Mouse (Mus musculus) kidney, embryonic 16.5 days (tissue): ENCODE measurements around the gene Slc9a9. TPM values are rescaled to one million over a fixed set of nuclear protein-coding genes. Genes with fewer than 3 reads are reported as not detected.

Experiments used
- ATAC-seq: fragments of 200-750 bp; cut with Nextera tagmentation; 2 replicates; pipeline ENCODE4 v1.8.0; 2017; ENCODE audit warnings: moderate TSS enrichment; ENCODE audit not compliant: low FRiP score, low TSS enrichment
- H3K27ac ChIP-seq: fragments of 300-500 bp; sonication (generic); 2 replicates; pipeline ENCODE4 v1.5.1; 2014; ENCODE audit warnings: low read length
- H3K27me3 ChIP-seq: fragments of 300-500 bp; sonication (generic); 2 replicates; pipeline ENCODE4 v1.6.1; 2014; ENCODE audit warnings: low read length, control low read depth, mixed read lengths; ENCODE audit not compliant: insufficient read depth
- H3K36me3 ChIP-seq: fragments of 300-500 bp; sonication (generic); 2 replicates; pipeline ENCODE4 v1.6.1; 2014; ENCODE audit warnings: low read length, control low read depth, mixed read lengths; ENCODE audit not compliant: insufficient read depth
- H3K4me1 ChIP-seq: fragments of 300-500 bp; sonication (generic); 2 replicates; pipeline ENCODE4 v1.6.1; 2014; ENCODE audit warnings: low read length, control low read depth, mixed read lengths; ENCODE audit not compliant: insufficient read depth
- H3K4me2 ChIP-seq: fragments of 300-500 bp; sonication (generic); replicated peaks from 2 replicates; pipeline ENCODE4 v1.6.1; 2014; ENCODE audit warnings: low read depth, low read length
- H3K4me3 ChIP-seq: fragments of 300-500 bp; sonication (generic); 2 replicates; pipeline ENCODE4 v1.5.1; 2014; ENCODE audit warnings: mild to moderate bottlenecking, low read length
- H3K9ac ChIP-seq: fragments of 300-500 bp; sonication (generic); replicated peaks from 2 replicates; pipeline ENCODE4 v1.6.1; 2014; ENCODE audit warnings: low read length
- H3K9me3 ChIP-seq: fragments of 300-500 bp; sonication (generic); 2 replicates; pipeline ENCODE4 v1.6.1; 2016; ENCODE audit warnings: low read length, control low read depth
- WGBS: fragments of 180-500 bp; shearing (Covaris S2); extraction: QIAGEN DNeasy Blood & Tissue Kit; methylation state at CpG from one replicate; pipeline ENCODE4 v1.1.7; 2014; 5-methylcytosine and 5-hydroxymethylcytosine counted together
- polyA plus RNA-seq: library from polyadenylated mRNA; unstranded; fragments of >200 nt; fragmentation: Nextera tagmentation; extraction: Ambion mirVana; gene quantifications from 2 replicates; pipeline ENCODE4 v1.2.1, GENCODE M21; 2015

The Slc9a9 gene
- polyA plus RNA-seq, 1 experiment from 2014 or later, result 4.3 TPM

DNA sequence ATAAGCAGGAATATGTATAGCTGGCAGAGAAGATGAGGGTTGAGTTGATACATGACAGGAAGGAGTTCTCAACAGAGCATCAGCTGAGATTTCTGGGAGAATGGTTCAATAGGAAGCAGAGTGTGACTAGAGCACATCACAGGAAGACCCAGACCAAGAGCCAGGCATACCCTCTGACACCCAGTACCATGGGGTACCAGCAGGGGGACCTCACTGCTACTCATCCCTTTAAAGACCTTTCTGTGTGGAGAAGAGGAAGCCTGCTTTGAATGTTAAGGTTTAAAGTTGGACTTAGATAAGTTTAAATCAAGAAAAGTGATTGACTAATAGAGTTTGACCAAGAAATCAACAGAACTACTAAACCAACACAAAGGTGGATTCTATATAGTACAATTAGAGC is 257.4 kb downstream of the Slc9a9 start:
- Histone ChIP-seq H3K9ac (no peak overlapping the region), H3K27ac (no peak overlapping the region), H3K4me2 (no peak overlapping the region), H3K27me3 (no peaks in the 10 kb centered on the region), H3K4me1 (no peaks in the 10 kb centered on the region), H3K4me3 (no peak overlapping the region), H3K36me3 (no peaks in the 10 kb centered on the region), H3K9me3 (peaks cover 11% of the 10 kb centered on the region; the same call in 1 of the 2 replicates)
- ATAC-seq, result no peak

DNA sequence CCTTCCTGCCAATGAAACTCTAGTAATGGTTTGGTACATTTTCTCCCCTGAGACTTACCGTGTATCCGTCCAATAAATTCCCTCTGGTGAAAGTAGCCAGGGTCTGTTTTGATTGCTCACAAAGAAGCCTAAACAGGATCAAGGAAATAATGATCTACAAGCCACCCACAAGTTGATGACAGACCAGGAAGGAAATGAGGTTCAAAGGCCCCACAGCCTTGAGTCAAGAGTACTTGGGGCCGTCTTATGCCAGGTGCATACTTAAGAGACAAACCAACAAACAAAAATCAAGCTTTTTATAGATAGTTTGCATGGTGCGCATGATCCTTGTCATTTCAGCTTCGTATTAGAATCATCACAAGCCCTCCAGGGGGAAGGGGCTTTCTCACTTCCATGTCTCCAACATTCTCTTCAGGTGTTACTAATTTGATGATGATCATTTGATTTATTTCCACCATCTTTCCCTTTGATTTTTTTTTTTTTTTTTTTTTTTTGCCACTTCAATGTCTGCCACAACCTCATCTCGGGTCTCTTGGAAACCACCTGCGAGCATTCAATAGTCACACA is 275.9 kb downstream of the Slc9a9 start:
- no peak overlapping the region for H3K4me3 ChIP-seq
- no peaks in the 10 kb centered on the region for H3K27me3 ChIP-seq
- ATAC-seq, result no peak
- H3K27ac ChIP-seq, result no peak overlapping the region
- H3K9me3 ChIP-seq, result no peaks in the 10 kb centered on the region
- H3K36me3 ChIP-seq, result no peaks in the 10 kb centered on the region
- no peak overlapping the region for H3K4me2 ChIP-seq
- WGBS, result 81% methylated on average over 7 of the region's 7 CpGs
- no peak overlapping the region for H3K9ac ChIP-seq
- H3K4me1 ChIP-seq, result no peaks in the 10 kb centered on the region

DNA sequence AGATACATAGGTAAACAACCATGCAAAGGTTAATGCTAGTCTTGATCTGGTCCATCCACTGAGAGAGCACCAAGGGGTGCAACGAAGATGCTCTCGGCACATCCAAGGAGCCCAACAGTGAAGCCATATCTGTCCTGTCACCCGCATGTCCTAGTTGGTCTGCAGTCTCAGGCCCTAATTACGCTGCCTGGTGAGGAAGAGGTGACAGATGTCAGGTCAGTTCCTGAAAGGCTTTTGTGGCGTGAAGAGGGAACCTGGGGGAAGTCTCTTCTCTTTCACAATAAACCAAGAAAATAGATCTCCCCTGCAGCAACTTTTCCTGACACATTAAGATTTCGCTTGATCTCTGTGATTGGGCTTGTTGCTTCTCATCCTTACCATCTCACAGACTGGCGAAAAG is 277.5 kb downstream of the Slc9a9 start:
- Histone ChIP-seq H3K36me3 (no peaks in the 10 kb centered on the region), H3K27ac (no peak overlapping the region), H3K27me3 (no peaks in the 10 kb centered on the region), H3K4me3 (no peak overlapping the region), H3K9me3 (no peaks in the 10 kb centered on the region), H3K4me1 (no peaks in the 10 kb centered on the region), H3K9ac (no peak overlapping the region), H3K4me2 (no peak overlapping the region)
- ATAC-seq, result no peak
- 84% methylated on average over 7 of the region's 7 CpGs for WGBS

DNA sequence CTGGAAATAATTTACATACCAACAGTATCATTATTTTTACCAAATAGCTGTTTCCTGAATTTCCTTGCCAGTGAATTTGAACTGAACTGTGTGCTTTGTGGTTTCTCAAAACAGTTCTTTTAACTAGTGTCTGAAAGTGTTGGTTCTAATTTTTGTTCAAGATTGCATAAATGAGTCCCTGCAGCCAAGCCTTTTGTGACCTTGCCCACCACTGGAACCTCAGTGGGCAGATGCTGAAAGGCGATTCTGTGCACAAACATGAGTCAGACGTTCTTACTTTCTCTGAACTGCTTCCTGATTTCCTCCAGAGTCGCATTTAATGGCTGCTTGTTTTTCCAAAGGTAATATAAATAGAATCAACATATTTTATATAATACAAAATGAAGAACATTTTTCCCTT is 281.0 kb downstream of the Slc9a9 start:
- peaks cover 3% of the 10 kb centered on the region; the same call in 1 of the 2 replicates for H3K4me1 ChIP-seq
- H3K4me2 ChIP-seq, result no peak overlapping the region
- H3K4me3 ChIP-seq, result no peak overlapping the region
- H3K27me3 ChIP-seq, result no peaks in the 10 kb centered on the region
- no peak overlapping the region for H3K9ac ChIP-seq
- 36% methylated on average over 3 of the region's 3 CpGs for WGBS
- no peaks in the 10 kb centered on the region for H3K36me3 ChIP-seq
- no peaks in the 10 kb centered on the region for H3K9me3 ChIP-seq
- no peak for ATAC-seq
- H3K27ac ChIP-seq, result no peak overlapping the region

DNA sequence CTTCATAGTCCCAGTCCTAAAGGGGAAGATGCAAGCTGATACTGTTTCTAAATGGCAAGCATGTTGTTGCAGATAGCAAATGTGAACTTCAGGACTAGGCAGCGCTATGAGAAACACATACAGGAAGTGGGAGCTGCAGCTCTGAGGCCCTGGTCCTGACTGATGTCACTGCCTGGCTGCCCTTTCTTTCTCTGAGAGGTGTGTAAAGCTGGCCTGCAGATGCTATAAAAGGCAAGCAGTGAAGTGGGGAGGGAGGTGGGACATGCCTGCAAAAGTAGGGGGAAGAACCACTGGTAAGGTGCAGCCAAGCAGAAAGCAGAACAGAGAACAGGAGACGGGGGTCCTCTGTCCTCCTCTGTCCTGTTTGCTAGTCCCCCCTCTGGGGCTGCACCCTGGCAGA is 285.9 kb downstream of the Slc9a9 start:
- peak; percentile 27; the same call in 1 of the 2 replicates for ATAC-seq
- Histone ChIP-seq H3K9me3 (no peaks in the 10 kb centered on the region), H3K4me2 (no peak overlapping the region), H3K9ac (no peak overlapping the region), H3K4me1 (peaks cover 3% of the 10 kb centered on the region; the same call in 1 of the 2 replicates), H3K36me3 (no peaks in the 10 kb centered on the region), H3K4me3 (no peak overlapping the region), H3K27me3 (no peaks in the 10 kb centered on the region), H3K27ac (no peak overlapping the region)
- WGBS, result 18% methylated on average over 2 of the region's 2 CpGs

DNA sequence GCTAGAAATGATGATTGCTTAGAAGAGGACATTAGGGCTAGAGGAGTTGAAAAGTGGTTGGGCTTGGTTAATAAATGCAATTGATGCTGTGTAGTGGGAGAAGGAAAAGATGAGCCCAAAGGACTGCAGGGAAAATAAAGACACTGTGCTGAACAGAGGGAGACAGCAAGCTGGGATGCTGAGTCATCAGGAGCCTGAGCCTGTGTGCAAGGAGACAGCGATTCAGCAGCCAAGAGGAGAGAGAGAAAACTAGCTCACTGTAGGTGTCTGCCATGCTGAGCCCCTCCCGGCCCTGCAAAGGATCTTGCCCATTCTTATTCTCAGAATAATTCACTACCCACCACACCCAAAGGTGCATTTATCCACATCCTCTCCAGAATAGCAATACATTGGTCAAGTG is 288.7 kb downstream of the Slc9a9 start:
- 59% methylated on average over 2 of the region's 2 CpGs for WGBS
- Histone ChIP-seq H3K27ac (no peak overlapping the region), H3K9me3 (no peaks in the 10 kb centered on the region), H3K36me3 (no peaks in the 10 kb centered on the region), H3K4me1 (peaks cover 3% of the 10 kb centered on the region; the same call in 1 of the 2 replicates), H3K9ac (no peak overlapping the region), H3K27me3 (no peaks in the 10 kb centered on the region), H3K4me3 (no peak overlapping the region), H3K4me2 (no peak overlapping the region)
- no peak for ATAC-seq

DNA sequence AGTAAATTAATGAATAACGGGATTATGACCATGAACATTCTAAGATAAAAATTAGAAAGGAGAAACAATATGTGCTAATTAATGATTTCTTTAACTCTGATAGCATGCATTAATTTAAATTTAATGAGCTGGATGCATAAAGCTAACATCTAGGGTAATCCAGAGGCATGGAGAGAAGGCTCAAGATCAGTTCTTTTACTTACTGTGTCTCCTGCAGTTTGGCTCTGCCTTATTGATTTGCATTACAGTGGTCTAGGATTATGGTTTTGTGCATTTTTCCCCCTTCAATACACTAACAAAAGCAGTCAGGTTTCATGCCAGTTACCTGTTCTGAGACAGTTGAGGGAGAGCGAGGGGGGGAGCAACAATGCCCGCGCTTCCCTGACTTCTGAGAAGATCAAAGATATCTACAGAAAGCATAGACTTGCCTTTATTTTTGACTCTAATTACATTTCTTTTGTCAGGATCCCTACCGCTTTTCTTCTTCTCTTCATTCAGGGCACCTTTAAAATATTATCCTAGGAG is 298.9 kb downstream of the Slc9a9 start:
- ATAC-seq, result no peak
- Histone ChIP-seq H3K27ac (no peak overlapping the region), H3K9me3 (no peaks in the 10 kb centered on the region), H3K4me1 (no peaks in the 10 kb centered on the region), H3K4me3 (no peak overlapping the region), H3K36me3 (no peaks in the 10 kb centered on the region), H3K4me2 (no peak overlapping the region), H3K27me3 (no peaks in the 10 kb centered on the region), H3K9ac (no peak overlapping the region)
- WGBS, result 89% methylated on average over 5 of the region's 5 CpGs

DNA sequence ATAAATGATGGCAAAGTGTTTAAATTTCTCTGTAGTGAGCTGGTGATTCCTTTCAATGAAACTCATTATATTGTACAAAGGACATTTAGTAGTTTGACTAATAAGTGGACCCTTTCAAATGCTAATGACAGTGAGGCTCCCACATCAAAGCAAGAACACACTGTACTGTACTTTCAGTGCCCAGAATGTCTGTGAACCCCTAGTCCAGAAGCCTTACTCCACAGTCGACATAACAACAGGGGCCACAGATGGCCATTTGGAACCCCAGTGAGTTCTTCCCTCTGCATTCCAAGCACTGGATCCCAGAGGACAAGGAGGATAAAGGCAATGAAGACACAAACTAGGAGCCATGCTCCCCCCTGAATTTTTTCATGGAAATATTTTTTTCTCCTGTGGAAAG is 299.4 kb downstream of the Slc9a9 start:
- Histone ChIP-seq H3K9me3 (no peaks in the 10 kb centered on the region), H3K36me3 (no peaks in the 10 kb centered on the region), H3K4me3 (no peak overlapping the region), H3K4me2 (no peak overlapping the region), H3K4me1 (no peaks in the 10 kb centered on the region), H3K27ac (no peak overlapping the region), H3K27me3 (no peaks in the 10 kb centered on the region), H3K9ac (no peak overlapping the region)
- 65% methylated on average over 1 of the region's 1 CpGs for WGBS
- ATAC-seq, result no peak

DNA sequence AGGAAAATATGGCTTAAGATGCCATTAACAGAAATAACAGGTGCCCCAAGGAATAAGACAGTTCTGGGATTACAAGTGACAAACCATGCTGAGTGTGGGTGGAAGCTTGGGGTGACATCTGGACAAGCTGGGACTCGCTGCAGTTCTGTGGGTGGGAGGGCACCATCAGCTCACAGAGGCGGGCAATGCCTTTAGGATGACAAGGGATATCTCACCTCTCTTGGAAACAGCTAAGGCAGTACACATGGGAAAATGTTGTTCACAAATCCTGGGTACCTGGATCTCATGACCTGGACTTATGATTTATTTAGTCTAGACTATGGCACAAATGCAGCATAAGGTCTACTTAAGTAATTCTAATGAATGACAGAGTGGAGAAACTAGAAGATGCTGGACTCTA is 302.3 kb downstream of the Slc9a9 start:
- H3K9me3 ChIP-seq, result peaks cover 4% of the 10 kb centered on the region; the same call in 1 of the 2 replicates
- no peaks in the 10 kb centered on the region for H3K27me3 ChIP-seq
- H3K9ac ChIP-seq, result no peak overlapping the region
- no peak overlapping the region for H3K4me2 ChIP-seq
- no peaks in the 10 kb centered on the region for H3K4me1 ChIP-seq
- ATAC-seq, result no peak
- H3K27ac ChIP-seq, result no peak overlapping the region
- 63% methylated on average over 2 of the region's 2 CpGs for WGBS
- no peak overlapping the region for H3K4me3 ChIP-seq
- no peaks in the 10 kb centered on the region for H3K36me3 ChIP-seq

DNA sequence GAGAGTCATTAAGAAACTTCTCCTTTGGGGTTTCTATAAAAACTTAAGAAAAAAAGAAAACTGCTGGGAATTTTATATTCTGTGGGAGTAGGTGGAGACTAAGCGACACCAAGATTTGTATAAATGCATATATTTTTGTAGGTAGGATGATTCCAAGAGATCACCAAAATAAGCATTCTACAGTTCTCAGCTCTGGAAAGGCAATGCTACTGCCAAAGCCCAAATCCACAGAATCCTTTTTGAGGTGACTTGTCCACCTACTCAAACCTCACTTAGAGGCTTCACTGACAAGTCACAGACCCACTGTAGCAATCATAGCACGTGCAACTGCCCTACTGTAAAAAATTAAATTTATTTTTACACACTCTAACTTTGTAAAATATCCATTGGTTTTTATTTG is 303.0 kb downstream of the Slc9a9 start:
- Histone ChIP-seq H3K9ac (no peak overlapping the region), H3K4me2 (no peak overlapping the region), H3K4me3 (no peak overlapping the region), H3K36me3 (no peaks in the 10 kb centered on the region), H3K4me1 (no peaks in the 10 kb centered on the region), H3K27me3 (no peaks in the 10 kb centered on the region), H3K27ac (no peak overlapping the region), H3K9me3 (peaks cover 4% of the 10 kb centered on the region; the same call in 1 of the 2 replicates)
- no peak for ATAC-seq
- 89% methylated on average over 2 of the region's 2 CpGs for WGBS
